Mouse (Mus musculus) liver, embryonic 14.5 days (tissue): Measurements from ENCODE around the gene Slc35g2.

Experiments used
- CTCF ChIP-seq: IDR thresholded peaks from 2 replicates; pipeline ENCODE4 v1.5.1; 2016; ENCODE audit warnings: antibody characterized with exemption, low read depth, control low read depth
- EP300 ChIP-seq: IDR thresholded peaks from 2 replicates; pipeline ENCODE4 v1.6.1; 2016; ENCODE audit warnings: antibody characterized with exemption, low read depth

GRCm38 (mm10) chr9:100558991-100559390, 11.9 kb downstream of the Slc35g2 start:
- TF ChIP-seq CTCF (no peak), EP300 (no peak)
